Mouse (Mus musculus) kidney, postnatal 36 days (tissue): ENCODE data around the gene Zc3h15.
"Not testable (repeated sequence)": the region's sequence is repeated elsewhere in the genome, so short reads cannot be mapped to it uniquely, and the experiment has no call there.

ENCODE experiments used
- DNase-seq, 2 experiments: peaks; one replicate each; pipeline ENCODE4 v3.0.0; 2021 to 2022; ENCODE audit warnings: mixed read lengths in 2 of 2

The Zc3h15 gene

DNA sequence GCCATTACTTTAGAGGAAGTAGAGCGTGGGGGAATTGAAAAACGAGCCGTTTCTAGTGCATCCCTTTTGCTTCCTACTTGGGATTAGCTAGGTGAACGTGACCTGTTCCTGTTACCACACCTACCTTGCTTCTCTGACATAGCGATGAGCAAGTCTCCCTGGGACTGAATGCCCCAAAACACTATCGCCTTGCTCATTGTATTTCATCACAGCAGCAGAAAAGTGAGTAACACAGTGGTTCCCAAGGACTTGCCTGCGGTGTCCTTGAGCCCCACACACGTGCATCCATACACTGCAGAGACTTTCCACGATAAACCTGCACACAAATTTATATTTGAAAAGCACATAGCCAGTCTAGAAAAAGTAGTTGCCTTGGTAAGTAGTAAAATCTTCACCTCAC is 30.7 kb downstream of the Zc3h15 start:
- DNase-seq, result no peak

DNA sequence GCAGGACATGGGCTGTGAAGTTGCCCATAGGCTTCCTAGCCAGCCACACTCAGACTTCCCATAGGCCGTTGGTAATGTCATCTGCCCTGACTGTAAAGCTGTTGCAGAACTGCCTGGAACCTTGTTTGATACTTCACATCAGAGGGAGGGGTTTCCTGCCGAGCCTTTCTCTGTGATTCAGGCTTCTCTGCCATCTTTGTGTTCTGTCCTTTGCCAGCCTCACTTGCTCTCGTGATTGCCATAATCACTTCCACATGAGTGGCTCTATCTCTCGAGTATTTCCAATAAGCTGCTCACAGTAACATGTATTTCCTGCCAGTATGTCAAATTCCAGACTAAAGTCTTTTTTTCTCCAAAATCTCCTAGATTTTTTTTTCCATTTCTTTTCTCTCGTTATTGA is 31.4 kb downstream of the Zc3h15 start:
- DNase-seq, result no peak

DNA sequence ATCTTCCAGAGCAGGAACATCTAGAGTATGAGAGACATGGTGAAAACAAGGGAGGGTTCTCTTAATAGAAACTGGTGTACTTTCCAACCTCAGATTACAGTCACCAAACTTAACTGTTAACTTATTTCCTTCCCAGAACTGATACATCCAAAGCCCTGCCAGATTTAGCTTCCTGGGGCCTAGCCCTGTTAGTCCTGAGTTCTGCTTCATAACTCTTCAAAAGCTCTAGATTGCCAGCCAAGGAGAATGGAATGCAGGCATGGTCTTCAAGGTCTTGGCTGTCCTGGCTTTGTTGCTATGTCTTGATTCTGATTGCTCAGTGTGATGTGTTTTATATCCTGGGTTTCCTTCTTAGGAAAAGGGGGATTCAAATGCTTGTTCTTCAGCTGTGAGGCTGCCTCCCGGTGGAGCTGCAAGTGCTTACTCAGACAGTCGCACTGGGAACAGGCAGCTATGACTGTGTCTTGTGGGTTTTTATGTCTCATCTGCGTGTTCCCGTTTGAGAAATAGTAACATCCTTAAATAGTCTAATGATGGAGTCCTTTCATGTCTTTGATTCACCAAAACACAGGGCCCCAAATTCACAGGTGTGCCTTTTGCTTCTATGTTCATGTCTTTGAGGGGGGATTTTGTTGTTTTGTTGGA is 32.1 kb downstream of the Zc3h15 start:
- no peak for DNase-seq

DNA sequence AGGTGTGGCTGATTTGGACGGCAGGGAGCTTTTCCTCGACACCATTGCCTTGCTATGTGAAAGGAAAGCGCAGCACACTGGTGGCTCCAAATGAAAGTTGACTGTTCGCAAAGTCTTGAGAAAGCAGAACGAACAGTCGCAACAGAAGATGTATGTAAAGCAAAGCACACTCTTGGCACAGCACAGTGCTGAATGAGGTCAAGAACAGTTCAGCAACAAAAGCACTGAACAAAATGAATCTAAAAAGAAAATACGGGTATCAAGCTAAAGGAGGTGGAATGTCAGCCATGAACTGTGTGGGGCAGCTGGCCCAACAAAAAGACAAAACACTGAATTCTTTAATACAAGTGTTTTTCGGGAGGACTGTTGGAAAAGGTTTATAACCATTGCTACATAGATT is 37.1 kb downstream of the Zc3h15 start:
- no peak for DNase-seq

DNA sequence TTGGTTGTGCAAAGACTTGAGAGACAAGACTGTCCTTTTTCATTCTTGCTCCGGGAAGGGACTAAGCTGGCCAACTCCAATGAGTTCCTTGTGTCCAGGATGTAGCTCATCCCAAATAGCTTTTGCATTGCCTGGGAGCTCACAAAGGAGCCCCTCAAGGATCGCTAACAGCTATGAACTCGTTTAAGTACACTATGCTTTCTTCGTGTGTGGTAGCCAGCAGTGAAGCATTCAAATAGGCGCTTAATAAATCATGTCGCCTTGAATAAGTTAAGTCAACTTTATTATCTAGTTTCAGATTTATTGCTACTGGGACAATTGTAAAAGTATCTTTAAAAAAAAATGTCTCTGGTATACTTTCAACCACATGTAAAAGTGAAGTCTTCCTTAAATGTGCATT is 37.5 kb downstream of the Zc3h15 start:
- DNase-seq, result no peak

DNA sequence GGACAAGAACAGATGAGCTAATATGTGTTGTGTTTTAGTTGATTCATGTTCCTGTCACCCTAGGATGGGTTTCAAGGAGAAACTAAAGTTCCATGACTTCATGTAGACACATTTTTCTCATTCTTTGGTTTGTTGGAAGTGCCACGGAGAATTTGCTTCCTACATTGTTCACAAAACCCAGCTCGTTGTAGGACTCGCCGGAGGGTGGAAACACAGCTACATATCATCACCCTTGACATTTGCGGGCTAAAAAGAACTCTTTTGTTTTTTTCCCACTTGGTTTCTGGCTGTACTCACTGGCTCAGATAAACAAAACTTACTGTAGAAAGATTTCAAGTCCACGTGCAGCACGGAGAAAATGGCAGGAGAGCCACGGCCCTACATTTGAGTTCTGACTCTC is 38.0 kb downstream of the Zc3h15 start:
- DNase-seq, result no peak

DNA sequence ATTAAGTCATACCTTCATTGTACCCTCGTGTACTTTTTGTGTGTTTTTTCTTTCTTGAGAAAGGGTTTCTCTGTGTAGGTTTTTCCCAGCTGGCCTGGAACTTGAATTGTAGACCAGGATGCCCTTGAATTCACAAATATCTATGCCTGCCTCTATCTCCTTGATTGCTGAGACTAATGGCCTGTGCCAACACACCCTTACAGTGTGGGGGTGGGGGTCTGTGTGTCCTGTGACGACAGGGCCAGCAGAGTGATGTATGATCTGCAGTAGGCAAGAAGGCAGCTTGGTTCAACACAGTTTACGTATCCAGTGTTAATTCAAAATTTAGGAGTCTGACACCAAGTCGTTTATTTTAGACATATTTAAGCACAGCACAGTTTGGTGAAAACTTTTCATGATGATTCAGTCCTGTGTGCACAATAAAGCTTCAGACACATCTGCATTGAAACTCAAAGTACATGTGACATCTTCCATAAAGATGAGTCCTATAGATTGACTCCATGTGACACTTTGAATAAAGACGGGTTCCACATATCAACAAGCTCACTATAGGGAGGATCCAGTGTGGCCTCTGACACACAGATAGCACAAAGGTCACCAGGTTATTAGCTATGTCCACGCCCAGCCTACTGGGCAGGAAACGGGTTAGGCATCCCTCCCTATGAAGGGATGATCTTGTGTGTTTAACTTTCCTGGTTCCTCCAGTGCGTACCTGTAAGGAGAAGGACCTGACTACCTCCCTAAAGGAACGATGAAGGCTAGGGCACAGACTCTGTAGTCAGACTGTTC is 39.7 kb downstream of the Zc3h15 start:
- DNase-seq, result no peak

DNA sequence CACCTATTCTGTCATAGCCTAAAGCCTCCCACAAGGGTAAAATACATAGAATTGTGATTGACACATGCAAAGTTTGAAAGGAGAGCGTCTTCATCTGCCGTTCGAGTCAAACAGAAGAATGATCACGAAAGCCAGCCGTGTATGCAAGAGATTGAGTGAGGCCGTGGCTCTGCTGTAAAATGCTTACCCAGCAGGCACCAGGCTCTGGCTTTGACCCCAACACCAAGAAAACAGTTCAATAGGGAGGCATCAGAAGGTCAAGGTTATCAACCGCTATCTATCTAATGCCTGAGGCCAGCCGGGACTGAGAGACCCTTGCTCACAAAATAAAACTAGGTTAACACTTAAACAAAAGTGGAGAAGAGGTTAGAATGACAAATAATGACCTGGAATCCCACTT is 40.5 kb downstream of the Zc3h15 start:
- DNase-seq, result no peak

DNA sequence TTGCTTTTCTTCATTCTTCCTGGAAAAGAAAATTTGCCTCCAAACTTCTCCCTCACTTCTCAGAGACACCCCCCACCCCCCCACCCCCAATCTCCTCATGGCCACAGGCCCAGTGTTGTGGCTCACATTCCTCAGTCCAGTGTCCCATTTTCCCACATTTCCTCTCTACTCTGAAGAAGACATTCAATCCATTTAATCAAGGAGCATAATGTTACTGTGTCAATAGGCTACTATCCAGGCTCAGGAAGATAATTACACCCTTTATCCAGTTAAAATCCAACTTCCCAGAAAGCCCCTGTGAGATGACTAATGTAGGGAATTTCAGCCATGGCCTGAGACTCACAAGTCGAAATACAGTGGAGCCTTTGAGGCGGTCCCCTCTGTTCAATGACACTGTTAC is 46.1 kb downstream of the Zc3h15 start:
- no peak for DNase-seq

DNA sequence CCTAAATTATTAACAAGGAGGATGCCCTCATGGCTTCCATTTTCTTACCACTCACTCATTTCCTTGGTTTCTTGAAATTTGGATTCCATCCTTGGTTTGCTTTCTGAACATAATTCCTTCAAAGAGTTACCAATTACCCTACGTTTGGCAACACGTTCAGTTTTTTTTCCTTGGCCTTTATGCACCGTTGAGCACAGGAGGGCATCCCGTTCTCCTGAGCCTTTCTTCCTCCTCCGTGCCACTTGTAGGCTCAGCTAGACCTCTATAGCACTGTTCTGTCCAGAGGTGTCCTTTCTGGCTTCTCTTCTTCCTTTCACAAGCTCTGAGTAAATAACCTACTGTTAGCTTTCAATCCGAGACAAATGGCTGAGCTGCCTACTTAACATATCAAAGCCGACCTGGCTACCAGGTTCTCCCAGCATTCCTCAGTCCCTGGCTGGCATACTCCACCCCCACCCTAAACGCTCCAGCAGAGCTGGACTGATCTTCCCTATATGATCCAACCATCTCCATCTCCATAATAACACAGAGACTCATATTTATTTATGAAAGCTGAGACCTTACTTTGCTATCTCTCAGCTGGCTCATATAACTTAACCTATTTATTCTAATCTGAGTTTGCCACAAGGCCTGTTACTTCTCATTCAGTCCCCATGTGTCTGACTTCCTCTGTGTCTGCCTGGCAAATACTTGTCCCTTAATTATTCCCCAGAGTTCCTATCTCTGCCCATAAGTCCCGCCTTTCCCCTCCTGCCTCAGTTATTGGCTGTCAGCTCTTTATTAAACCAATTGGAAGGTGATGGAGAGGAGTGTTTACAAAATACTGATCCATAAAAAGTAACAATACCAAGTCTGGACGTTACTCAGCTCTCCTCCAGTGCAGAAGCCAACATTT is 48.7 kb downstream of the Zc3h15 start:
- peak; percentile 57 to 77 for DNase-seq

DNA sequence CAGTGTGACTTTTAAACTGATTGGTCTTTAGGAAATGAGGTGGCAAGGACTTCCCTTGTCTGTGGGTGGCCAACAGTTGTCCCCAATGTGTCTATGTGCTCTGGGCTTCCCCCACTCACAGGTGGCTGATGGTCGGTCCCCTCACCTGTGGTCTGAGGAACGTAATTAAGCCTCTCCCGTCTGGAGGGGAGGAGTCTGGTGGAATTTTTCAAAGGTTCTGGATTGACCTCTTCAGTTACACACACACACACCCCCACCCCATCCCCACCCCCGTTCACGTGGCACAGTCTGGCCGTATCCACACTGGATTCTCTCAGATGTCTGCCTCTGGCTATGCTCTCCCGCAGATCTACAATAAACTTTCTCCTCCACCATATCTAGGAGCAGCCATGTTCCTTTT is 49.8 kb downstream of the Zc3h15 start:
- no peak for DNase-seq

DNA sequence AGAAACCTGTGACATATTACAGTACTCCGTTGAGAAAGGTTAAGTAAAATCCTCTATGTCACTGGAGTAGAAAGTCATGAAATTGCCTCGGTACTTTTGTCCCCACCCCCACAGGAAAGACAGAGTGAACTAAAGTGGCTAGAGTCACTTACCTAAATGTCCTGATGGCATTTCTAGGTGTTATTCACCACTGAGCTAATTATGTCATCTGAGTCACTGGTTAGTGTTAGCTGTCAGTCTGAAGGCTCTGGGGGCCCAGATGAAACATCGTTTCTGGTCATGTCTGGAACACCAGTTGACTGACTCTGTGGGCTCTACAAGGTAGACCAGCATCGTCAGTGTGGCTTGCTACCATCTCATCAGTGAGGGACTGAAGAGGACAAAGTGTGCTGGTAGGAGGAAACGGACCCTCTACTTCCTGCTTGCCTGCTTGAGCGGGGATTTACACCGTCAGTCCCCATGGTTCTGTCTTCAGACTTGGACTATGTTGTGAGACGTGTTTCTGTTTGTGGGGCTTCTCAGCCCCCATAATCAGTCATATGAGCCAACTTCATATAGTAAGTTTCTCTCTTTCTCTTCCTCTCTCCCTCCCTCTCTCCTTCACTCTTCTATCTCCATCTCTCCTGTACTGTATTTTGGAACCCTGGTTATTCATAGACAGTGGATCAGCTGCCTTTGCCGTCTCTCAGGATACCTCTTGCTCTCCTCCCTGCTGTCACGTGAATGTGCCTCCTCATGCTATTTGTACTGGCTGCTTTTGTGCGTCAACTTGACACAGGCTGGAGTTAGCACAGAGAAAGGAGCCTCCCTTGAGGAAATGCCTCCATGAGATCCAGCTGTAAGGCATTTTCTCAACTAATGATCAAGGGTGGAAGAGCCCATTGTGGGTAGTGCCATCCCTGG is 51.4 kb downstream of the Zc3h15 start:
- no peak for DNase-seq

DNA sequence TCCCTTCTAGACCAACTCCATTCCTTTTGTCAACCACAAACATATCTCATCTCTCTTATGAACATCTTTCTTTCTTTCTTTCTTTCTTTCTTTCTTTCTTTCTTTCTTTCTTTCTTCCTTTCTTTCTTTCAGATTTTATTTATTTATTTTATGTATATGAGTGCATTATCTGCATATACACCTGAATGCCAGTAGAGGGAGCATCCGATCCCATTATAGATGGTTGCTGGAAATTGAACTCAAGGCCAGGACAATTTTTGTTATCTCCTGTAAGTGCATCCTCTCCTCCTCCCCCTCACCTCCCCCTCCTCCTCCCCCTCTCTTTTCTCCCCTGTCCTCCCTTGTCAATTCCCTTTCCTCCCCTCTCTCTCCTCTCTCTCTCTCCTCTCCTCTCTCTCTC is 54.2 kb downstream of the Zc3h15 start:
- DNase-seq, result no peak

DNA sequence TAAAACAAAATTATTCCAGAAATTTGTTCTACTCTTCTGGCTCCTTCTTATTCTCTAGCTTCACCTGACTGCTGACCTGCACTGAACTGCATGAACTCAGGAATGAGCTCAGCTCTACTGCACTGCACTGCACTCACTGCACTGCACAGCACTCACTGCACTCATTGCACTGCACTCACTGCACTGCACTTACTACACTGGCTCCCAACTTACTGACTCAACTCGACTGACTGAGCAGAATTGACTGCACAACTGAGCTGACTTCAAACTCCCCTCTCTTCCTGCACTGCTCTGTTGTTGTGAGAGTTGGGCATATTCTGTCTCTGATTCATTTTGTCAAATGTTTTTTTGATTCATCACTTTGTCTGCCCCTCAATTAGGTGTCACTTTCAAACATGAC is 55.1 kb downstream of the Zc3h15 start:
- no peak for DNase-seq

DNA sequence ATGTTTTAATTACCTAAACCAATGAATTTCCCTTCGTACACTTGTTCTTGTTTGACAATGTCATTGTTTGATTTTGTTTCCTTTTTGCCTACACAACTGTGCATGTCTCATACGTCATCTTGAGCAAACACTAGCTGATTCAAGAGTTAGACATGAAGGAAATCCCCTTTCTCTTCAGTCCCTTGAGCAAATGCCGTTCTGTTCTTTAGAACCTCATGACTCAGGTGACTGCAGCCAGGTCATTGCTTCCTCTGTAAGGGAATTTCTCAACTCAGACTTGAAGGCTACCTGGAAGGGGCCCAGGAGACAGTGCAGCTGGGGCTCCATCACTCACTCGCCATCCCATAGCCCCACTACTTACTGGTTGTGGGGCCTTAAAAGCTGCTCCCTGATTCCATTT is 56.4 kb downstream of the Zc3h15 start:
- DNase-seq, result no peak

DNA sequence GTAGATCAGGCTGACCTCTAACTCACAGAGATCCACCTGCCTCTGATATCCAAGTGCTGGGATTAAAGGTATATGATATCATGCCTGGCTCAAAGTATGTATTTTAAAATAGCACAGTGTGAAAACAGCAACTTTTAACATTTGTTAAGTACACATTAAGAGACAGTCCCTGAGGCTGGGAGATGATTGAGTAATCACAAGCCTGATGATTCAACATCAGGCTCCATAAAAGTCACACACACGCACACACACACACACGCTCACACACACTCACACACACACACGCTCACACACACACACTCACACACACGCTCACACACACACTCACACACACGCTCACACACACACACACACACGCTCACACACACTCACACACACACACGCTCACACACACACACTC is 58.2 kb downstream of the Zc3h15 start:
- no peak for DNase-seq

DNA sequence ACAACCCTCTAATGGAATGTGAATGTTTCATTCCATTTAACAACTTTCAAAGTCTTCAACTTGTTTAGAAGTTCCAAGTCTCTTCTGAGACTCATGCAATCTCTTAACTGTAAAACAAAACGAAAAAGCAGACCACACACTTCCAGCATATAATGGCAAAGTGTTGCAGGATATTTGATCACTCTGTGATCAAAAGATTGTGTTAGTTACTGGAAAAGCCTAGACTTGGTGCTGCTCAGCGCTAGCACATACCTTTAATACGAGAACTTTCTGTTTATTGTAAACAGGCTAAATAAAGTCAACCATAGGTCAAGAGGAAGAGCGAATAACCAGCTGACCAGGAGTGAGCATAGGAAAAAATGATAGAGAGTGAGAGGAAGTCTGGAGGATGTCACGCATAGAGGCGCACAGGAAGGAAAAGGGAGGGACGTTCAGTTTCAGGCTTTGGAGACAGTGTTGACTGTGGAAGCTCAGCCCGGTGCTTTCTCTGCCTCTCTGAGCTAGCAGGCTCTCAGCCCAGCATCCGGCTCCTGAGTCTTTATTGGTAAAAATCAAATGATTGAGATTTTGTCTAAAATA is 61.4 kb downstream of the Zc3h15 start:
- DNase-seq, result no peak

DNA sequence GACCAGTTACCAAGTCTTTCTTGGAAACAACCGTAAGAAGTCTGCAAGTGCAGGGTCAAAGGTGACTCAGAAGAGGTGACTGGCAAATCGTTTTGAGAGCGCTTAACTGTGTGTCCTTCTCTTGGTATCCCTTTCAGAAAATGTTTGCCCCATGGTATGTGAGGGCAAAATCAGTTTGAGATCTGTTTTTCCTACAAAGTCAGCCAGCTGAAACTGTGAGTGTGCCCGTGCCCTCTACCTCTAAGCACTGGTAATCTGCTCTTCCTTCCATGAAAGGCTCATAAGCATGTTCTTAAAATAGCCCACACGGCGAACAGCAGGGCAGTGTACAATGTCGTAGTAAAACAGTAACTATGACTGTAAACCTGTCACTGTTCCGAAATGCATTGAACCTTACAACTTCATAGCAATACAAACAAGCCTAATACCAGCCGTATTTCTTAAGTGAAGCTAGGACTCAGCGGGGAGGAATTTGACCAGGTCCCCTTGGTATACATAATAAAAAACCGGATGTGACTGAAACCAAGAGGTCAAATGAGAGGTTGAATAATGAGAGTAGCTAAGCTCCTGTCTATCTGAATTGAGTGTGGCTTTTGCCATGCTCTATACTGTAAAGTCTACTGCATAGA is 65.8 kb downstream of the Zc3h15 start:
- peak; percentile 71 to 92 for DNase-seq

DNA sequence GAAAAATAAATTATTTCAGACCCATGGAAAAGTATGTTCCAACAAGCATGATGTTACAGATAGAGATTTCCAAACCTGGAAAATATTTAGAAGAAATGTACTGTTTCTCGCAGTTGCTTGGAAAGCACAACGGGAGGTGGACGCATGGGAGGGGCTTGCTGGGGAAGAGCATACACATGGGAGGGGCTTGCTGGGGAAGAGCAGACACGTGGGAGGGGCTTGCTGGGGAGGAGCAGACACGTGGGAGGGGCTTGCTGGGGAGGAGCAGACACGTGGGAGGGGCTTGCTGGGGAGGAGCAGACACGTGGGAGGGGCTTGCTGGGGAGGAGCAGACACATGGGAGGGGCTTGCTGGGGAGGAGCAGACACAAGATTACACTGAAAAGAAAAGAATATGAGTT is 69.0 kb downstream of the Zc3h15 start:
- DNase-seq, result not testable (repeated sequence)

DNA sequence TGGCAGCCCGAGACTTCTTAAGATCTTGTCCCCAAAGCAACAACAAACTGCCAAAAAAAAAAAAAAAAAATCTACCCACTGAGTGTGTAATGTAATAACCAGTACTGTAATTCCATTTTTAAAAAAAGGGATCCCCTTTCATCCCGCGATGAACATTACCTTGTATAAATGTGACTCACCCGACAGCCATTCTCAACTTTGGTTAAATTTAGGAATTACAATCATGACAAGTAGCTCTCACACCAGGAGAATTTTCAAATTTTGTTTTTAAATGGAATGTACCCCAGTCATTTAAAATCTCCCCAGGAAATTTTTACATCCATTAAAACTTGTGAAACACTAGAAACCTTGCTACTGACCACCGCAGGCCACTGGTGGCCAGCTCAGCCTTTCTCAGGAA is 69.7 kb downstream of the Zc3h15 start:
- no peak for DNase-seq
